In genomic region chr7:135863581-135864426, GRCm38 (mm10) we compare ENCODE assay signal across 10 mouse cellular contexts.
DNase-seq lines count a peak whose midpoint lies in the region; ATAC-seq lines count a peak whose summit lies in the region.
"Had no signal": no experiment of that assay in that cellular context is flagged by ENCODE, and none has a peak within 500 bp of the region (broad histone marks: within the 10 kb centered on the region; RNA-seq: fewer than 3 reads in every experiment).

No protein-coding gene starts in this region.

- ATAC-seq in hindbrain, embryonic 16.5 days = no peak
- peak; percentile 45 for ATAC-seq in intestine, embryonic 14.5 days (replicated peaks; ENCODE audit: low FRiP score, low TSS enrichment, low read depth)
- ATAC-seq in limb, embryonic 12.5 days (ENCODE audit: insufficient number of reproducible peaks, insufficient read depth, low FRiP score, low TSS enrichment, low read depth) = peak; percentile 93
- ATAC-seq: liver, postnatal 0 days; Patski had no signal

- H3K4me1 ChIP-seq in hindbrain, embryonic 10.5 days (replicated peaks) = peaks cover 45% of the 10 kb centered on the region
- peaks cover 9% of the 10 kb centered on the region for H3K4me1 ChIP-seq in hindbrain, embryonic 16.5 days (ENCODE audit: control insufficient read depth, insufficient read depth, low read depth, low read length)
- peaks cover 39% of the 10 kb centered on the region for H3K4me1 ChIP-seq in intestine, embryonic 14.5 days (replicated peaks; ENCODE audit: control insufficient read depth, insufficient read depth, low read length)
- H3K4me1 ChIP-seq in limb, embryonic 12.5 days (replicated peaks) = peaks cover 50% of the 10 kb centered on the region

- H3K27ac ChIP-seq in hindbrain, embryonic 10.5 days = peak overlapping the region; percentile 66
- H3K27ac ChIP-seq in hindbrain, embryonic 16.5 days (ENCODE audit: low read depth, low read length) = no peak overlapping the region
- H3K27ac ChIP-seq in intestine, embryonic 14.5 days (ENCODE audit: low read depth) = peak overlapping the region; percentile 33
- peak overlapping the region; percentile 93 for H3K27ac ChIP-seq in limb, embryonic 12.5 days

- no peaks in the 10 kb centered on the region for H3K9me3 ChIP-seq in hindbrain, embryonic 10.5 days
- no peaks in the 10 kb centered on the region for H3K9me3 ChIP-seq in hindbrain, embryonic 16.5 days (ENCODE audit: control insufficient read depth, low read length)
- H3K9me3 ChIP-seq in intestine, embryonic 14.5 days (ENCODE audit: control insufficient read depth, low read length) = no peaks in the 10 kb centered on the region
- no peaks in the 10 kb centered on the region for H3K9me3 ChIP-seq in limb, embryonic 12.5 days

- H3K27me3 ChIP-seq in hindbrain, embryonic 10.5 days (ENCODE audit: insufficient read depth, poor library complexity, severe bottlenecking) = 0 out of 2 replicates have a peak, but pooled peaks cover 6% of the 10 kb centered on the region
- no peaks in the 10 kb centered on the region; the same call in 1 of the 2 replicates for H3K27me3 ChIP-seq in hindbrain, embryonic 16.5 days (replicated peaks; ENCODE audit: control insufficient read depth, insufficient read depth, low read length)
- H3K27me3 ChIP-seq in intestine, embryonic 14.5 days (replicated peaks; ENCODE audit: control insufficient read depth, insufficient read depth, low read length) = no peaks in the 10 kb centered on the region
- H3K27me3 ChIP-seq in limb, embryonic 12.5 days = 0 out of 2 replicates have a peak, but pooled peaks cover 10% of the 10 kb centered on the region
- H3K27me3 ChIP-seq: Patski had no signal

- no peak overlapping the region for H3K4me2 ChIP-seq in hindbrain, embryonic 16.5 days (ENCODE audit: low read length)
- H3K4me2 ChIP-seq in intestine, embryonic 14.5 days (ENCODE audit: low read length) = no peak overlapping the region
- H3K4me2 ChIP-seq in limb, embryonic 12.5 days = peak overlapping the region; percentile 40

- no peaks in the 10 kb centered on the region for H3K36me3 ChIP-seq in hindbrain, embryonic 10.5 days
- H3K36me3 ChIP-seq in hindbrain, embryonic 16.5 days (ENCODE audit: control insufficient read depth, insufficient read depth, low read length) = no peaks in the 10 kb centered on the region
- H3K36me3 ChIP-seq in intestine, embryonic 14.5 days (ENCODE audit: control insufficient read depth, insufficient read depth, low read length) = no peaks in the 10 kb centered on the region
- H3K36me3 ChIP-seq in limb, embryonic 12.5 days = no peaks in the 10 kb centered on the region

- 56% methylated on average over 22 of the region's 22 CpGs for WGBS in hindbrain, embryonic 10.5 days
- 58% methylated on average over 22 of the region's 22 CpGs for WGBS in hindbrain, embryonic 16.5 days
- 27% methylated on average over 22 of the region's 22 CpGs for whole genome bisulfite sequencing in intestine, embryonic 14.5 days
- 10% methylated on average over 22 of the region's 22 CpGs for WGBS in limb, embryonic 12.5 days

- intact Hi-C loops in left cerebral cortex, postnatal 14 days (cut with DNase I) = no loop called here

- no peak overlapping the region for H3K9ac ChIP-seq in hindbrain, embryonic 16.5 days (ENCODE audit: low read depth, low read length)
- H3K9ac ChIP-seq in intestine, embryonic 14.5 days (ENCODE audit: low read length) = no peak overlapping the region
- H3K9ac ChIP-seq in limb, embryonic 12.5 days (replicated peaks) = no peak overlapping the region
- H3K9ac ChIP-seq: liver, postnatal 0 days had no signal

- H3K4me3 ChIP-seq in hindbrain, embryonic 10.5 days = no peak overlapping the region
- H3K4me3 ChIP-seq in hindbrain, embryonic 16.5 days (ENCODE audit: low read length) = no peak overlapping the region
- H3K4me3 ChIP-seq in intestine, embryonic 14.5 days (ENCODE audit: low read depth, low read length) = no peak overlapping the region
- H3K4me3 ChIP-seq in limb, embryonic 12.5 days (replicated peaks) = no peak overlapping the region

- DNase-seq in hindbrain, embryonic 10.5 days (ENCODE audit: low spot score) = peak; percentile 64
- DNase-seq in embryo, embryonic 9.5 days (ENCODE audit: extremely low spot score) = peak; percentile 52
- DNase-seq in intestine, embryonic 14.5 days (ENCODE audit: low spot score) = peak; percentile 70
- DNase-seq in thymus, adult 18-20 months = no peak
- no peak for DNase-seq in left cerebral cortex, postnatal 14 days (ENCODE audit: low spot score in 2 of 2)
- no peak for DNase-seq in cerebellum, adult 9-11 months
- DNase-seq: liver, postnatal 0 days had no signal

Comparison
In these comparisons a context has a peak if more than half of its experiments do, and no peak if none do; other contexts are left out.
1. DNase-seq: peak in hindbrain, embryonic 10.5 days (single experiment), embryo, embryonic 9.5 days (single experiment) and intestine, embryonic 14.5 days (single experiment); none in thymus, adult 18-20 months (0 of 2), left cerebral cortex, postnatal 14 days (0 of 2) and cerebellum, adult 9-11 months (single experiment).